Mouse (Mus musculus): ENCODE results near the gene Apol11b. TPM values are rescaled to one million over a fixed set of nuclear protein-coding genes. Genes with fewer than 3 reads are reported as not detected.

Gene Apol11b
- total RNA-seq, 2 experiments from 2014 or later: 0.14 TPM; not detected in 1

Other genes with a start within 250 kb of the Apol11b start
- gene Apol7a, start 244.2 kb downstream of the Apol11b start, total RNA-seq (2021): 1 to 10 TPM in 1 of 2 experiments, under 1 TPM in 1; 0.76 to 1.1 TPM
- gene Apol9a, start 232.2 kb downstream of the Apol11b start, total RNA-seq (2021): not detected
- under 1 TPM in 1 of 2 experiments, not detected in 1; 0.16 TPM for gene Apol7b, start 195.8 kb downstream of the Apol11b start, total RNA-seq (2021)
- not detected for gene Apol10a, start 166.2 kb downstream of the Apol11b start, total RNA-seq (2021)
- not detected for gene Apol11a, start 135.0 kb downstream of the Apol11b start, total RNA-seq (2021)
- not detected for gene Apol7c, start 110.0 kb downstream of the Apol11b start, total RNA-seq (2021)
- not detected for gene 1700025B11Rik, start 81.4 kb downstream of the Apol11b start, total RNA-seq (2021)
- gene Apol10b, start 47.2 kb downstream of the Apol11b start, total RNA-seq (2021): 1 to 10 TPM in 1 of 2 experiments, under 1 TPM in 1; 0.27 to 1.2 TPM
- gene Gm36245, start 44.0 kb downstream of the Apol11b start, total RNA-seq (2021): not detected
- not detected for gene Apol7e, start 55.6 kb upstream of the Apol11b start, total RNA-seq (2021)
- gene Apol9b, start 85.8 kb upstream of the Apol11b start, total RNA-seq (2021): not detected
- under 1 TPM; 0.07 to 0.73 TPM for gene Apol8, start 113.7 kb upstream of the Apol11b start, total RNA-seq (2021)
- gene Myh9, start 198.9 kb upstream of the Apol11b start, total RNA-seq (2021): 10 to 100 TPM; 42.8 to 63.0 TPM